Mouse (Mus musculus) embryonic facial prominence, embryonic 14.5 days (tissue): ENCODE measurements around the gene Abhd17a. TPM values are rescaled to one million over a fixed set of nuclear protein-coding genes. Genes with fewer than 3 reads are reported as not detected.
A peak's percentile ranks its signal among the peaks of the same experiment; 100 is the strongest.

Experiments
- ATAC-seq: fragments of 200-750 bp; cut with Nextera tagmentation; 2 replicates; pipeline ENCODE4 v1.8.0; 2017; ENCODE audit warnings: low read depth, moderate number of reproducible peaks, moderate TSS enrichment
- DNase-seq: peaks from one replicate; pipeline ENCODE4 v3.0.0-alpha.2; 2015; ENCODE audit warnings: low spot score
- H3K27ac ChIP-seq: fragments of 300-500 bp; sonication (generic); replicated peaks from 2 replicates; pipeline ENCODE4 v1.5.1; 2014; ENCODE audit warnings: low read depth, mild to moderate bottlenecking, low read length, moderate library complexity
- H3K27me3 ChIP-seq: fragments of 300-500 bp; sonication (generic); replicated peaks from 2 replicates; pipeline ENCODE4 v1.6.1; 2014; ENCODE audit warnings: low read length; ENCODE audit not compliant: control insufficient read depth, insufficient read depth
- H3K36me3 ChIP-seq: fragments of 300-500 bp; sonication (generic); 2 replicates; pipeline ENCODE4 v1.6.1; 2014; ENCODE audit warnings: low read length, mixed read lengths; ENCODE audit not compliant: control insufficient read depth, insufficient read depth
- H3K4me1 ChIP-seq: fragments of 300-500 bp; sonication (generic); 2 replicates; pipeline ENCODE4 v1.6.1; 2014; ENCODE audit warnings: antibody characterized with exemption, low read length; ENCODE audit not compliant: control insufficient read depth, insufficient read depth
- H3K4me2 ChIP-seq: fragments of 300-500 bp; sonication (generic); 2 replicates; pipeline ENCODE4 v1.6.1; 2014; ENCODE audit warnings: low read depth, mild to moderate bottlenecking, low read length, moderate library complexity, mixed read lengths
- H3K4me3 ChIP-seq: fragments of 300-500 bp; sonication (generic); 2 replicates; pipeline ENCODE4 v1.5.1; 2014; ENCODE audit warnings: low read depth, mild to moderate bottlenecking, low read length
- H3K9ac ChIP-seq: fragments of 300-500 bp; sonication (generic); 2 replicates; pipeline ENCODE4 v1.6.1; 2014; ENCODE audit warnings: low read depth, mild to moderate bottlenecking, low read length, moderate library complexity, mixed read lengths
- H3K9me3 ChIP-seq: fragments of 300-500 bp; sonication (generic); 2 replicates; pipeline ENCODE4 v1.6.1; 2016; ENCODE audit warnings: low read length; ENCODE audit not compliant: control insufficient read depth
- WGBS: fragments of 180-500 bp; shearing (Covaris S2); extraction: QIAGEN DNeasy Blood & Tissue Kit; methylation state at CpG from one replicate; pipeline ENCODE4 v1.1.7; 2014; 5-methylcytosine and 5-hydroxymethylcytosine counted together
- microRNA-seq: library from miRNA; unstranded; fragments of <30 nt; microRNA quantifications from one replicate; pipeline ENCODE4, GENCODE M21; 2016; ENCODE audit warnings: borderline number of aligned reads
- polyA plus RNA-seq: library from polyadenylated mRNA; unstranded; fragments of >200 nt; fragmentation: Nextera tagmentation; extraction: Ambion mirVana; gene quantifications from 2 replicates; pipeline ENCODE4 v1.2.1, GENCODE M21; 2014

Abhd17a gene
- polyA plus RNA-seq, 1 experiment from 2014 or later = 115 TPM

- DNase-seq (peak; percentile 30), ATAC-seq (no peak)
- Histone ChIP-seq H3K27me3 (peaks cover 34% of the 10 kb centered on the region), H3K4me3 (no peak overlapping the region), H3K9me3 (no peaks in the 10 kb centered on the region), H3K36me3 (peaks cover 19% of the 10 kb centered on the region), H3K4me1 (no peaks in the 10 kb centered on the region), H3K27ac (no peak overlapping the region), H3K9ac (no peak overlapping the region), H3K4me2 (no peak overlapping the region)
- WGBS = 48% methylated on average over 5 of the region's 5 CpGs
Observed at GRCm38 (mm10) chr10:80538180-80538579, 52.0 kb downstream of the Abhd17a start.

DNA sequence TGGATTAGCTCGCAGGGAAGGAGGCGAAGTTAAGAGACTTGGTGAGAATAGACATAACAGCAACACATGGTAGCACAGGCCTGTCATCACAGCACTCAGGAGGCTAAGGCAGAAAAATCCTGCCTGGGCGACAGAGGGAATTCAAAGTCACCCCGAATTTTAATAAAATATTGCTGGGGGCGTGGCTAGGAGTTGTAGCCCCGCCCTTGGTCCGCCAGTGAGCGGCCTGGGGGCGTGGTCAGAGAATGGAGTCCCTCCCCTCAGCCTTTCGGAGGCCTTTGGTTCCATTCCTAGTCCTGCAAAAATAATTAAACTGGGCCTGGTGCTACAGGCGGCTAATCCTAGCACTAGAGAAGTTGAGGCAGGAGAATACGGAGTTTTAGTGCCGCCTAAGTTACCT is 54.4 kb downstream of the Abhd17a start:
- WGBS = 9% methylated on average over 13 of the region's 13 CpGs
- DNase-seq (no peak), ATAC-seq (no peak)
- Histone ChIP-seq H3K27ac (no peak overlapping the region), H3K9me3 (no peaks in the 10 kb centered on the region), H3K4me2 (peak overlapping the region; percentile 16; the same call in 1 of the 2 replicates), H3K36me3 (no peaks in the 10 kb centered on the region), H3K27me3 (peaks cover 34% of the 10 kb centered on the region), H3K4me1 (no peaks in the 10 kb centered on the region), H3K4me3 (0 out of 2 replicates have a peak overlapping the region, but pooled peaks have one; percentile 6), H3K9ac (no peak overlapping the region)

- Histone ChIP-seq H3K4me3 (0 out of 2 replicates have a peak overlapping the region, but pooled peaks have one; percentile 6), H3K9ac (no peak overlapping the region), H3K9me3 (no peaks in the 10 kb centered on the region), H3K36me3 (no peaks in the 10 kb centered on the region), H3K4me1 (no peaks in the 10 kb centered on the region), H3K4me2 (peak overlapping the region; percentile 16; the same call in 1 of the 2 replicates), H3K27ac (no peak overlapping the region), H3K27me3 (peaks cover 34% of the 10 kb centered on the region)
- WGBS = 12% methylated on average over 14 of the region's 14 CpGs
- DNase-seq (no peak), ATAC-seq (no peak)
Observed at GRCm38 (mm10) chr10:80535071-80535470, 55.1 kb downstream of the Abhd17a start.

- Histone ChIP-seq H3K4me1 (no peaks in the 10 kb centered on the region), H3K9ac (no peak overlapping the region), H3K27me3 (peaks cover 30% of the 10 kb centered on the region), H3K4me2 (no peak overlapping the region), H3K4me3 (no peak overlapping the region), H3K36me3 (no peaks in the 10 kb centered on the region), H3K9me3 (no peaks in the 10 kb centered on the region), H3K27ac (no peak overlapping the region)
- ATAC-seq = no peak
- WGBS = 17% methylated on average over 7 of the region's 7 CpGs
- DNase-seq = no peak
Observed at GRCm38 (mm10) chr10:80533704-80534103, 56.4 kb downstream of the Abhd17a start.

Small RNA genes within 50 kb of the gene (microRNA-seq; reads per million reads assigned to microRNA genes)
- gene Mir6912 = not detected

Other genes with a start within 250 kb of the Abhd17a start
- 5.8 and 6.3 TPM in 2 replicates for gene Adamtsl5, start 241.9 kb downstream of the Abhd17a start, polyA plus RNA-seq
- 0.47 and 0.72 TPM in 2 replicates for gene Plk5, start 233.9 kb downstream of the Abhd17a start, polyA plus RNA-seq
- gene Mex3d, start 202.7 kb downstream of the Abhd17a start, polyA plus RNA-seq = 6.2 and 6.4 TPM in 2 replicates
- 164 and 186 TPM in 2 replicates for gene Mbd3, start 190.8 kb downstream of the Abhd17a start, polyA plus RNA-seq
- gene Uqcr11, start 183.5 kb downstream of the Abhd17a start, polyA plus RNA-seq = 751 and 879 TPM in 2 replicates
- 93.7 and 112 TPM in 2 replicates for gene Tcf3, start 156.7 kb downstream of the Abhd17a start, polyA plus RNA-seq
- not detected in 2 replicates for gene Onecut3, start 95.5 kb downstream of the Abhd17a start, polyA plus RNA-seq
- gene Atp8b3, start 51.2 kb downstream of the Abhd17a start, polyA plus RNA-seq = 0.13 and 0.24 TPM in 2 replicates
- gene Rexo1, start 28.8 kb downstream of the Abhd17a start, polyA plus RNA-seq = 22.6 and 26.2 TPM in 2 replicates
- gene Klf16, start 13.0 kb downstream of the Abhd17a start, polyA plus RNA-seq = 9.7 and 9.9 TPM in 2 replicates
- gene Scamp4, start 12.5 kb upstream of the Abhd17a start, polyA plus RNA-seq = 84.6 and 96.3 TPM in 2 replicates
- 6.1 and 6.2 TPM in 2 replicates for gene Adat3, start 12.5 kb upstream of the Abhd17a start, polyA plus RNA-seq
- 1.9 and 2.5 TPM in 2 replicates for gene Gm49322, start 15.7 kb upstream of the Abhd17a start, polyA plus RNA-seq
- gene Csnk1g2, start 32.5 kb upstream of the Abhd17a start, polyA plus RNA-seq = 104 and 125 TPM in 2 replicates
- 71.6 and 81.2 TPM in 2 replicates for gene Btbd2, start 66.7 kb upstream of the Abhd17a start, polyA plus RNA-seq
- gene Mknk2, start 87.8 kb upstream of the Abhd17a start, polyA plus RNA-seq = 84.6 and 86.7 TPM in 2 replicates
- gene Mob3a, start 111.6 kb upstream of the Abhd17a start, polyA plus RNA-seq = 31.2 and 37.0 TPM in 2 replicates
- gene Izumo4, start 111.8 kb upstream of the Abhd17a start, polyA plus RNA-seq = 10.3 and 14.4 TPM in 2 replicates
- gene Ap3d1, start 151.9 kb upstream of the Abhd17a start, polyA plus RNA-seq = 67.6 and 75.8 TPM in 2 replicates
- 20.7 and 21.5 TPM in 2 replicates for gene Dot1l, start 164.9 kb upstream of the Abhd17a start, polyA plus RNA-seq
- 69.6 TPM in 2 replicates for gene Sf3a2, start 207.9 kb upstream of the Abhd17a start, polyA plus RNA-seq
- 102 and 111 TPM in 2 replicates for gene Plekhj1, start 208.3 kb upstream of the Abhd17a start, polyA plus RNA-seq
- 0.13 TPM in 1 of 2 replicates, not detected in the other for gene Amh, start 214.9 kb upstream of the Abhd17a start, polyA plus RNA-seq
- 13.0 and 20.3 TPM in 2 replicates for gene Jsrp1, start 223.2 kb upstream of the Abhd17a start, polyA plus RNA-seq
- 1,606 and 1,697 TPM in 2 replicates for gene Oaz1, start 236.3 kb upstream of the Abhd17a start, polyA plus RNA-seq